Mouse (Mus musculus) thymus, adult 2 months (tissue): ENCODE measurements around the gene Lima1.

Source experiments
- CTCF ChIP-seq: fragments of 200-500 bp; IDR thresholded peaks from 2 replicates; pipeline ENCODE4 v1.5.1; 2012; ENCODE audit warnings: mild to moderate bottlenecking, control low read depth, low read length, moderate library complexity, borderline replicate concordance; ENCODE audit not compliant: control insufficient read depth, poor library complexity, insufficient read depth; ENCODE audit errors: extremely low read depth
- POLR2A ChIP-seq: fragments of 200-500 bp; IDR thresholded peaks from 2 replicates; pipeline ENCODE4 v1.6.1; 2012; ENCODE audit warnings: mild to moderate bottlenecking, low read length, control low read depth, moderate library complexity; ENCODE audit not compliant: control insufficient read depth, poor library complexity, insufficient read depth; ENCODE audit errors: extremely low read depth

- TF ChIP-seq CTCF (no peak), POLR2A (no peak)
Observed at GRCm38 (mm10) chr15:99911785-99912184, 36.5 kb upstream of the Lima1 start.
